Mouse (Mus musculus) neural tube, embryonic 12.5 days (tissue): ENCODE measurements around the gene Coq5. TPM values are rescaled to one million over a fixed set of nuclear protein-coding genes. Genes with fewer than 3 reads are reported as not detected.
A peak's percentile ranks its signal among the peaks of the same experiment; 100 is the strongest.

Experiments
- ATAC-seq: fragments of 200-750 bp; cut with Nextera tagmentation; 2 replicates; pipeline ENCODE4 v1.8.0; 2017; ENCODE audit warnings: low read depth, mild to moderate bottlenecking, moderate TSS enrichment, moderate library complexity; ENCODE audit not compliant: low FRiP score
- H3K27ac ChIP-seq: fragments of 300-500 bp; sonication (generic); 2 replicates; pipeline ENCODE4 v1.5.1; 2016
- H3K27me3 ChIP-seq: fragments of 300-500 bp; sonication (generic); replicated peaks from 2 replicates; pipeline ENCODE4 v1.6.1; 2016; ENCODE audit warnings: mild to moderate bottlenecking
- H3K36me3 ChIP-seq: fragments of 300-500 bp; sonication (generic); 2 replicates; pipeline ENCODE4 v1.6.1; 2016; ENCODE audit warnings: mild to moderate bottlenecking
- H3K4me1 ChIP-seq: fragments of 300-500 bp; sonication (generic); 2 replicates; pipeline ENCODE4 v1.6.1; 2016
- H3K4me2 ChIP-seq: fragments of 300-500 bp; sonication (generic); replicated peaks from 2 replicates; pipeline ENCODE4 v1.6.1; 2016; ENCODE audit warnings: mild to moderate bottlenecking
- H3K4me3 ChIP-seq: fragments of 300-500 bp; sonication (generic); 2 replicates; pipeline ENCODE4 v1.5.1; 2016
- H3K9ac ChIP-seq: fragments of 300-500 bp; sonication (generic); 2 replicates; pipeline ENCODE4 v1.6.1; 2016; ENCODE audit warnings: mild to moderate bottlenecking
- H3K9me3 ChIP-seq: fragments of 300-500 bp; sonication (generic); 2 replicates; pipeline ENCODE4 v1.6.1; 2016; ENCODE audit warnings: mild to moderate bottlenecking
- WGBS: fragments of 180-500 bp; shearing (Covaris S2); methylation state at CpG from one replicate; pipeline ENCODE4 v1.1.7; 2016; 5-methylcytosine and 5-hydroxymethylcytosine counted together
- polyA plus RNA-seq: library from polyadenylated mRNA; unstranded; fragments of >200 nt; fragmentation: Nextera tagmentation; extraction: Ambion mirVana; gene quantifications from 2 replicates; pipeline ENCODE4 v1.2.1, GENCODE M21; 2016

Coq5 gene
- polyA plus RNA-seq, 1 experiment from 2014 or later: 54.1 TPM

DNA sequence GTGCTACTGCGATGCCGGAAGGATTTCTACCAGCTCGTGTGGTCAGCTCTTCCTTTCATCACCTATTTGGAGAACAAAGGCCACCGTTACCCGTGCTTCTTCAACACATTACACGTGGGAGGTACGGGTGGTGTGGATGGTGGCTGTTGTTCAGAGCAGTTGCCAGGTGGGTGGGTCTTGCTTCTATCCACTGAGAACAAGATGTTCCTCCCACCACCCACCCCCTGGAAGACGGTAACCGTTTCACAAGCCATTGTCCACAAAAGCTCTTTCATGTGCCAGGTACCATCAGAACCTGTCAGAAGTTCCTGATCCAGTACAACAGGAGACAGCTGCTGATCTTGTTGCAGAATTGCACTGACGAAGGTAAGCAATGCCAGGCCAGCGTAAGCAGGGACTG is 39.3 kb upstream of the Coq5 start:
- Histone ChIP-seq H3K9me3 (no peaks in the 10 kb centered on the region), H3K9ac (no peak overlapping the region), H3K4me1 (peaks cover 14% of the 10 kb centered on the region), H3K27ac (no peak overlapping the region), H3K4me2 (no peak overlapping the region), H3K27me3 (no peaks in the 10 kb centered on the region; the same call in 1 of the 2 replicates), H3K4me3 (no peak overlapping the region), H3K36me3 (peaks cover 56% of the 10 kb centered on the region)
- WGBS: 86% methylated on average over 11 of the region's 11 CpGs
- no peak for ATAC-seq

DNA sequence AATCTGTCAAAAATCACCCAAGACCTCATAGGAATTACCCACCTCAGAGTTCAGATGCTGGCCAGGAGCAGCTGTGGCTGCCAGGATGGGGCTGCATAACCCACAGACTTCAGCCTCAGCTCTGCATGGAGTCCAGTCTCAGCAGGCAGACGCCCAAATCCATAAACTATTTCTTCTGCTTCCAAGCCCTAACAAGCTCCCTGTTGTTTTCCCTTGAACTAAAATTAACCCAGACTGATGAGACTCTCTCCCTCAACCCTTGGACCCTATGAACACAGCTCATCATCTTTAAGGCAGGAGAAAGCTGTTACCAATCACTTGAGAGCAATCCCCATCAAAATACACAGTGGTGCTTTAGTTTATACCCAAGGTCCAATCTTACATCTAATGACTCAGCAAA is 24.0 kb upstream of the Coq5 start:
- H3K9ac ChIP-seq: no peak overlapping the region
- H3K4me2 ChIP-seq: no peak overlapping the region
- no peaks in the 10 kb centered on the region for H3K9me3 ChIP-seq
- no peak overlapping the region for H3K4me3 ChIP-seq
- H3K27me3 ChIP-seq: no peaks in the 10 kb centered on the region
- ATAC-seq: no peak
- peaks cover 68% of the 10 kb centered on the region for H3K36me3 ChIP-seq
- H3K27ac ChIP-seq: no peak overlapping the region
- no peaks in the 10 kb centered on the region for H3K4me1 ChIP-seq
- 81% methylated on average over 1 of the region's 1 CpGs for WGBS

DNA sequence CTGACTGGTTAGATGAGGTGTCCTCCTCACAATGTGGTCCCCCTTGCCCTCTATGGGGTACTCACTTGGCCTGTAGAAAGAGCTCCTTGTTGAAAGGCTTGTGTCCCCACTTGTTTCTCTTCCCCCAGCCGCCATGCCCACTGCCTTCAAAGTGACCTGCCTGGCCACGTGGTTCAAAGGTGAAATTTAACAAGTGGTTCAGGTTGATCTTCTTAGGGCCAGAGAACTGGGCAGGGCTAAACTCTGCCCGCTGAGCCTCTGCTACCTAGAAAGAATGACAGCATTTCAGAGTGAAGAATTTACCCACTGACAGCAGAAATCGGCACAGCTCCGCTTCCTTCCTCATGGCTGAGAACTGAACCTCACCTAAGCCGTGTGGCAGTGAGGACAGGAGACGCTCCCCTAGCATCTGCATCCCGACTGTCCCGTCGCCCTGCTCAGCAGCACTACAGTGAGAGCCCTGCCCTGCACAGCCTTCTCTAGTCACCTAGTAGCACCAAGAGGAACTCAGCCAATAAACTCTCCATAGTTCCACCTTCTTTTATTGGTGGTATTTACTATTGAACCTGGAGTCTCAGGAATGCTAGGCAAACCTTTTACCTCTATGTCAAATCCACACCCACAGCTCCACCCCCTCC is 22.4 kb upstream of the Coq5 start:
- H3K9ac ChIP-seq: no peak overlapping the region
- H3K9me3 ChIP-seq: no peaks in the 10 kb centered on the region
- H3K27me3 ChIP-seq: no peaks in the 10 kb centered on the region
- H3K27ac ChIP-seq: no peak overlapping the region
- no peak for ATAC-seq
- no peak overlapping the region for H3K4me2 ChIP-seq
- H3K4me1 ChIP-seq: no peaks in the 10 kb centered on the region
- H3K4me3 ChIP-seq: no peak overlapping the region
- WGBS: 90% methylated on average over 10 of the region's 10 CpGs
- peaks cover 56% of the 10 kb centered on the region for H3K36me3 ChIP-seq

DNA sequence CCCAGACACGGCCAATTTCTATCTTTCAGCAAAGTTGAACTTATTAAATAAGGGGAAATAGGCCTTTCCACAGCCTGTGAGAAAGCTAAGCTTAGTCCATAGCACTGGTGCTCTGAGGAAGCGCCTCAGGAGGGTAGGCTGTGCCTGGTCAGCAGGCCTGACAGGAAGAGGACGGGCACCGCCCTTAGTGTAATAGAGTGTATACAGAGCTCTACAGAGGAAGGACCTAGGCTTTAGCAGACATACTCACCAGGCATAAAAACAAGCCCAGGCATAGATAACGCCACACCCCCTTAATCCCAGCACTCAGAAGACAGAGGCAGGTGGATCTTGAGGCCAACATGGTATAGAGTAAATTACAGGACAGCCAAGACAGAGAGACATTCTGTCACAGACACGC is 19.1 kb upstream of the Coq5 start:
- Histone ChIP-seq H3K36me3 (peaks cover 57% of the 10 kb centered on the region), H3K27ac (no peak overlapping the region), H3K9ac (no peak overlapping the region), H3K4me3 (no peak overlapping the region), H3K27me3 (no peaks in the 10 kb centered on the region), H3K4me2 (no peak overlapping the region), H3K4me1 (peaks cover 3% of the 10 kb centered on the region; the same call in 1 of the 2 replicates), H3K9me3 (no peaks in the 10 kb centered on the region)
- no peak for ATAC-seq
- 90% methylated on average over 6 of the region's 6 CpGs for WGBS

DNA sequence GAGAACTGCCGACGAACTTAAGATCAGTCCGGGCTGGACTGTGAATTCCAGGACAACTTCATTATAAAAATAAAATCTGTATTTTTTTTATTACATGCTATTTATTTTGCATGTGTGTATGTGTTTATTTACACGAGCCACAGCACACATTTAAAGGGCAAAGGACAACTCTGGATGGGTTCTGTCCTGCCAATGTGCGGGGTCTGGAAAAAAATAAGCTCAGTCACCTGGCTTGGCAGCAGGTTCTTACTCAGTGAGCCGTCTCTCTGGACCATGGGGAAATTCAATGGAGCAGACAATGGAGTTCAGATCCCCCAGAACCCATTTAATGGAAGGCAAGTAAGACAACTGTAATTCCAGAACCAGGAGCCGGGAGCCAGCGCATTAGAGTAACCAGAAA is 18.3 kb upstream of the Coq5 start:
- H3K4me1 ChIP-seq: peaks cover 3% of the 10 kb centered on the region; the same call in 1 of the 2 replicates
- H3K4me3 ChIP-seq: no peak overlapping the region
- no peak overlapping the region for H3K9ac ChIP-seq
- H3K4me2 ChIP-seq: no peak overlapping the region
- H3K36me3 ChIP-seq: peaks cover 50% of the 10 kb centered on the region
- 92% methylated on average over 8 of the region's 8 CpGs for WGBS
- no peaks in the 10 kb centered on the region for H3K9me3 ChIP-seq
- ATAC-seq: no peak
- H3K27me3 ChIP-seq: no peaks in the 10 kb centered on the region
- no peak overlapping the region for H3K27ac ChIP-seq

DNA sequence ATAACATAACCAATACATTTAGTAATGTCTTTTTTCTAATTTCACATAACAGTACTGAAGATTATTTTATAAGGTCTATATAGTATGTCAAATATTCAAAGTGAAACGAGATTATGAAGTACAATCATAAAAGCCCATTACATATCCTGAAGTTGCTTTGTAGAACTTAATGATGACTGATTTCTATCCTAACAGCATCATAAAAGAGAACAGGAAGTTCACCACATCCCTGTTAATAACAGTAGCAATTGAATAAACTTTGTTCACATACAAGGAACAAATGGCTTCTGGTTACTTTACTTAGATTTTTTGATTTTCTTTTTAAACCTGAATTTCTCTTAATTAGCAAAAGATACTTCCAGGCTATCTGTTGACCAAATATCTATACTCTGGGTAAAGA is 17.6 kb upstream of the Coq5 start:
- Histone ChIP-seq H3K4me1 (peaks cover 3% of the 10 kb centered on the region; the same call in 1 of the 2 replicates), H3K27me3 (no peaks in the 10 kb centered on the region), H3K9ac (no peak overlapping the region), H3K4me3 (no peak overlapping the region), H3K9me3 (no peaks in the 10 kb centered on the region), H3K27ac (no peak overlapping the region), H3K4me2 (no peak overlapping the region), H3K36me3 (peaks cover 45% of the 10 kb centered on the region)
- WGBS: 80% methylated on average over 1 of the region's 1 CpGs
- no peak for ATAC-seq

GRCm38 (mm10) chr5:115262502-115263291 is 16.8 kb upstream of the Coq5 start:
- ATAC-seq: no peak
- H3K27ac ChIP-seq: no peak overlapping the region
- no peak overlapping the region for H3K4me3 ChIP-seq
- no peak overlapping the region for H3K4me2 ChIP-seq
- peaks cover 37% of the 10 kb centered on the region for H3K36me3 ChIP-seq
- no peak overlapping the region for H3K9ac ChIP-seq
- H3K9me3 ChIP-seq: no peaks in the 10 kb centered on the region
- WGBS: 91% methylated on average over 14 of the region's 14 CpGs
- H3K4me1 ChIP-seq: peaks cover 5% of the 10 kb centered on the region
- H3K27me3 ChIP-seq: no peaks in the 10 kb centered on the region

GRCm38 (mm10) chr5:115266340-115266739 is 13.1 kb upstream of the Coq5 start:
- H3K27ac ChIP-seq: no peak overlapping the region
- no peak overlapping the region; the same call in 1 of the 2 replicates for H3K4me2 ChIP-seq
- H3K4me3 ChIP-seq: no peak overlapping the region
- H3K9ac ChIP-seq: no peak overlapping the region
- H3K4me1 ChIP-seq: peaks cover 32% of the 10 kb centered on the region
- ATAC-seq: no peak
- no peaks in the 10 kb centered on the region for H3K27me3 ChIP-seq
- peaks cover 25% of the 10 kb centered on the region for H3K36me3 ChIP-seq
- no peaks in the 10 kb centered on the region for H3K9me3 ChIP-seq
- WGBS: 94% methylated on average over 5 of the region's 5 CpGs

GRCm38 (mm10) chr5:115266787-115267468 is 12.5 kb upstream of the Coq5 start:
- no peaks in the 10 kb centered on the region for H3K27me3 ChIP-seq
- no peak for ATAC-seq
- no peaks in the 10 kb centered on the region for H3K9me3 ChIP-seq
- 86% methylated on average over 8 of the region's 8 CpGs for WGBS
- H3K27ac ChIP-seq: no peak overlapping the region
- peaks cover 35% of the 10 kb centered on the region for H3K4me1 ChIP-seq
- H3K9ac ChIP-seq: no peak overlapping the region
- H3K4me3 ChIP-seq: no peak overlapping the region
- no peak overlapping the region for H3K4me2 ChIP-seq
- H3K36me3 ChIP-seq: peaks cover 25% of the 10 kb centered on the region

DNA sequence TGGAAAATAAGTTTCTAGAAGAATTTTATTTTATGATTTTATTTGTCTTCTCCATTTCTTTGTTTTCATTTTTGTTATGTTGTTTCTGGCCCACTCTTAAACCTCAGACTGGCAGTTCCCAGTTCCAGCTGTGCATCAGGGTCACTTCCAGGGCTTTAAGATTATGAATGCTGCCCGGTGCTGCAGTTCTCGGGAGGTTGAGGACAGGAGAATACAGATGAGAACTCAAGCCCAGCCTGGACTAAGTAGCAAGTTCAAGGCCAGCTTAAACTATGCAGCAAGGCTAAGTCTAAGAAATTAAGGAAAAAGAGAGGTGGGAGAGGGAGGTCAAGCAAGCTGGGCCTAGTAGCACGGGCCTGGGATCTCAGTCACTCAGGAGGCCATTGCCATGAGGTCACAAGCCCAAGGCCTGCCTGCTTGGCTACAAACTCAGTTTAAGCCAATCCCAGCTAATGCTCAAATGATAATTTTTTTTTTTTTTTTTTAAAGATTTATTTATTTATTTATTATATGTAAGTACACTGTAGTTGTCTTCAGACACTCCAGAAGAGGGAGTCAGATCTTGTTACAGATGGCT is 11.9 kb upstream of the Coq5 start:
- WGBS: 86% methylated on average over 3 of the region's 3 CpGs
- ATAC-seq: no peak
- Histone ChIP-seq H3K27ac (no peak overlapping the region), H3K27me3 (no peaks in the 10 kb centered on the region), H3K9ac (no peak overlapping the region), H3K9me3 (no peaks in the 10 kb centered on the region), H3K4me2 (no peak overlapping the region), H3K4me3 (no peak overlapping the region), H3K36me3 (peaks cover 20% of the 10 kb centered on the region), H3K4me1 (peaks cover 35% of the 10 kb centered on the region)

DNA sequence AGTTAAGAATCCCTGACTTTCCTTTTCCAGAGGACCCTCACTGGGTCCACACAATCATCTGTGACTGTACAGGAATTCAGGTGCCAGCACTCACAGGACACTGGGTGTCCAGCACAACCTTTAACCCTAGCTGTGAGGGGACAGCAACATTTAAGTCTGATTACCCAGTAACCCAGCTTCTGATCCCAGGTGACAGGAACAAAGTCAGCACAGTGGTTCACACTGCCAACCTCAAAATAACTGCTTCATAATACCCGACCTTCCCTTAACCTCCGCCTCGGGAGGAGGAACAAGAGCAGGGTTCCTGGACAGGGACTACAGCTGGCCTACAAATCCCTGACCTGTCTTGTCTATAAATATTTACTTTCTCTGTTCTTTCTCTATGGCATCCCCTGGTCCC is 11.2 kb upstream of the Coq5 start:
- Histone ChIP-seq H3K9me3 (no peaks in the 10 kb centered on the region), H3K27me3 (no peaks in the 10 kb centered on the region), H3K4me2 (peak overlapping the region; percentile 18), H3K4me3 (no peak overlapping the region), H3K4me1 (peaks cover 38% of the 10 kb centered on the region), H3K27ac (no peak overlapping the region), H3K9ac (no peak overlapping the region), H3K36me3 (peaks cover 19% of the 10 kb centered on the region)
- ATAC-seq: no peak
- WGBS: 69% methylated on average over 3 of the region's 3 CpGs

DNA sequence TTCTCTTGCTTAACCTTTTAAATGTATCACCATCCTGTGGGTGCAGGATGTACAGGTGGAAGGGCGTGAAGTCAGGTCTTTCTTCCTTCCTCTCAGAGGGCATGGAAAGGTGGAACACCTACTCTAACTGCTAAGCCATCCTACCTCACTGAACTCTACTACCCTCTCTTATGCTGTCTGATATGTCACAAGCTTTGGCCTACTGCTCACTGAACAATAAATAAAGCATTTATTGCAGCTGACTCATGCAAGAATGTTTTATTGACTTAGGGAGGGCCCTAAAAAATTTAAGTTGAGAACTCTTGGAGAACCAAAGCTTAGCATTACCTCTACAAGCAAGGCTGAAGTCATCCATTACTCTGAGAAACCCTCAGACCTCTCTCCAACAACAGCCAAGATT is 9.5 kb upstream of the Coq5 start:
- Histone ChIP-seq H3K27me3 (no peaks in the 10 kb centered on the region), H3K36me3 (peaks cover 19% of the 10 kb centered on the region), H3K4me2 (peak overlapping the region; percentile 91; the same call in 1 of the 2 replicates), H3K27ac (no peak overlapping the region), H3K9me3 (no peaks in the 10 kb centered on the region), H3K4me3 (no peak overlapping the region), H3K4me1 (peaks cover 40% of the 10 kb centered on the region), H3K9ac (no peak overlapping the region)
- WGBS: 97% methylated on average over 1 of the region's 1 CpGs
- no peak for ATAC-seq
